Mouse (Mus musculus) heart, postnatal 0 days (tissue): ENCODE measurements at regions not wholly inside any gene's neighbourhood (a gene's known extent, or its start where the extent isn't known, plus 50 kb on each side); places are given as distances from the start of the nearest gene placed in this dataset.

Experiments
- ATAC-seq: fragments of 200-750 bp; cut with Nextera tagmentation; 2 replicates; pipeline ENCODE4 v1.8.0; 2017; ENCODE audit warnings: low read depth, moderate number of reproducible peaks, moderate library complexity; ENCODE audit not compliant: insufficient read depth
- DNase-seq: peaks from one replicate; pipeline ENCODE4 v3.0.0-alpha.2; 2016; ENCODE audit warnings: low spot score
- H3K27ac ChIP-seq: fragments of 300-500 bp; sonication (generic); 2 replicates; pipeline ENCODE4 v1.5.1; 2014; ENCODE audit warnings: low read depth, mild to moderate bottlenecking
- H3K27me3 ChIP-seq: fragments of 300-500 bp; sonication (generic); 2 replicates; pipeline ENCODE4 v1.6.1; 2014; ENCODE audit warnings: low read length, mixed read lengths; ENCODE audit not compliant: control insufficient read depth, insufficient read depth
- H3K36me3 ChIP-seq: fragments of 300-500 bp; sonication (generic); replicated peaks from 2 replicates; pipeline ENCODE4 v1.6.1; 2014; ENCODE audit warnings: low read length, mixed read lengths; ENCODE audit not compliant: control insufficient read depth, insufficient read depth
- H3K4me1 ChIP-seq: fragments of 300-500 bp; sonication (generic); 2 replicates; pipeline ENCODE4 v1.6.1; 2014; ENCODE audit warnings: antibody characterized with exemption; ENCODE audit not compliant: control insufficient read depth, insufficient read depth
- H3K4me2 ChIP-seq: fragments of 300-500 bp; sonication (generic); 2 replicates; pipeline ENCODE4 v1.6.1; 2014; ENCODE audit warnings: low read depth, mild to moderate bottlenecking, low read length, moderate library complexity
- H3K4me3 ChIP-seq: fragments of 300-500 bp; sonication (generic); 2 replicates; pipeline ENCODE4 v1.5.1; 2014; ENCODE audit warnings: low read depth, low read length
- H3K9ac ChIP-seq: fragments of 300-500 bp; sonication (generic); replicated peaks from 2 replicates; pipeline ENCODE4 v1.6.1; 2014; ENCODE audit warnings: low read depth, low read length, mixed read lengths
- H3K9me3 ChIP-seq: fragments of 300-500 bp; sonication (generic); replicated peaks from 2 replicates; pipeline ENCODE4 v1.6.1; 2016; ENCODE audit warnings: low read length; ENCODE audit not compliant: control insufficient read depth
- CTCF ChIP-seq: IDR thresholded peaks from 2 replicates; pipeline ENCODE4 v1.5.1; 2016; ENCODE audit warnings: antibody characterized with exemption, control low read depth, low read depth
- EP300 ChIP-seq: IDR thresholded peaks from 2 replicates; pipeline ENCODE4 v1.6.1; 2016; ENCODE audit warnings: antibody characterized with exemption, low read depth
- WGBS: fragments of 180-500 bp; shearing (Covaris S2); extraction: QIAGEN DNeasy Blood & Tissue Kit; methylation state at CpG from one replicate; pipeline ENCODE4 v1.1.7; 2014; 5-methylcytosine and 5-hydroxymethylcytosine counted together

GRCm38 (mm10) chr5:75490806-75491205 is 83.9 kb upstream of the Kit start:
- WGBS, result 35% methylated on average over 9 of the region's 9 CpGs
- no peaks in the 10 kb centered on the region for H3K36me3 ChIP-seq
- H3K27me3 ChIP-seq, result no peaks in the 10 kb centered on the region
- H3K9me3 ChIP-seq, result no peaks in the 10 kb centered on the region
- no peak overlapping the region for H3K9ac ChIP-seq
- H3K4me3 ChIP-seq, result no peak overlapping the region
- no peak for ATAC-seq
- H3K4me1 ChIP-seq, result no peaks in the 10 kb centered on the region
- no peak for DNase-seq
- TF ChIP-seq EP300 (no peak), CTCF (no peak)
- H3K4me2 ChIP-seq, result no peak overlapping the region
- no peak overlapping the region for H3K27ac ChIP-seq

GRCm38 (mm10) chr5:75494143-75494542 is 80.6 kb upstream of the Kit start:
- H3K9me3 ChIP-seq, result no peaks in the 10 kb centered on the region
- H3K4me2 ChIP-seq, result no peak overlapping the region
- H3K4me1 ChIP-seq, result no peaks in the 10 kb centered on the region
- no peaks in the 10 kb centered on the region for H3K27me3 ChIP-seq
- WGBS, result 86% methylated on average over 10 of the region's 10 CpGs
- no peak for TF ChIP-seq EP300
- TF ChIP-seq CTCF, result no peak
- H3K9ac ChIP-seq, result no peak overlapping the region
- H3K36me3 ChIP-seq, result no peaks in the 10 kb centered on the region
- H3K27ac ChIP-seq, result no peak overlapping the region
- ATAC-seq, result no peak
- no peak overlapping the region for H3K4me3 ChIP-seq
- no peak for DNase-seq

GRCm38 (mm10) chr5:75499053-75499452 is 75.7 kb upstream of the Kit start:
- no peak for ATAC-seq
- TF ChIP-seq CTCF (no peak), EP300 (no peak)
- Histone ChIP-seq H3K9me3 (no peaks in the 10 kb centered on the region), H3K4me3 (no peak overlapping the region), H3K27me3 (no peaks in the 10 kb centered on the region), H3K9ac (no peak overlapping the region), H3K36me3 (no peaks in the 10 kb centered on the region), H3K4me1 (no peaks in the 10 kb centered on the region), H3K4me2 (no peak overlapping the region), H3K27ac (no peak overlapping the region)
- WGBS, result 50% methylated on average over 3 of the region's 3 CpGs
- no peak for DNase-seq

- ATAC-seq (no peak), DNase-seq (no peak)
- TF ChIP-seq EP300 (no peak), CTCF (no peak)
- H3K4me2 ChIP-seq, result no peak overlapping the region
- no peaks in the 10 kb centered on the region for H3K27me3 ChIP-seq
- H3K9me3 ChIP-seq, result no peaks in the 10 kb centered on the region
- H3K27ac ChIP-seq, result no peak overlapping the region
- H3K36me3 ChIP-seq, result no peaks in the 10 kb centered on the region
- H3K4me1 ChIP-seq, result no peaks in the 10 kb centered on the region
- H3K9ac ChIP-seq, result no peak overlapping the region
- H3K4me3 ChIP-seq, result no peak overlapping the region
- WGBS, result 79% methylated on average over 5 of the region's 5 CpGs
These were observed 75.0 kb upstream of the Kit start for GRCm38 (mm10) chr5:75499695-75500094.

- Histone ChIP-seq H3K4me2 (no peak overlapping the region), H3K4me1 (no peaks in the 10 kb centered on the region), H3K9ac (no peak overlapping the region), H3K36me3 (no peaks in the 10 kb centered on the region), H3K27me3 (no peaks in the 10 kb centered on the region), H3K9me3 (no peaks in the 10 kb centered on the region), H3K27ac (no peak overlapping the region), H3K4me3 (no peak overlapping the region)
- no peak for ATAC-seq
- no peak for TF ChIP-seq CTCF
- TF ChIP-seq EP300, result no peak
- 58% methylated on average over 8 of the region's 8 CpGs for WGBS
- DNase-seq, result peak; percentile 11
These were observed 73.9 kb upstream of the Kit start for GRCm38 (mm10) chr5:75500654-75501416.

- H3K4me3 ChIP-seq, result no peak overlapping the region
- H3K9ac ChIP-seq, result no peak overlapping the region
- no peak overlapping the region for H3K27ac ChIP-seq
- WGBS, result 62% methylated on average over 3 of the region's 3 CpGs
- no peak overlapping the region for H3K4me2 ChIP-seq
- H3K36me3 ChIP-seq, result no peaks in the 10 kb centered on the region
- no peaks in the 10 kb centered on the region for H3K4me1 ChIP-seq
- DNase-seq (no peak), ATAC-seq (no peak)
- no peaks in the 10 kb centered on the region for H3K9me3 ChIP-seq
- no peaks in the 10 kb centered on the region for H3K27me3 ChIP-seq
- TF ChIP-seq EP300 (no peak), CTCF (no peak)
These were observed 71.0 kb upstream of the Kit start for GRCm38 (mm10) chr5:75503673-75504072.
